Mouse (Mus musculus) heart, embryonic 10.5 days (tissue): Measurements from ENCODE around the gene Minos1. TPM values are rescaled to one million over a fixed set of nuclear protein-coding genes. Genes with fewer than 3 reads are reported as not detected.

Source experiments
- DNase-seq: peaks from one replicate; pipeline ENCODE4 v3.0.0-alpha.2; 2017; ENCODE audit warnings: low spot score
- H3K27ac ChIP-seq: fragments of 300-500 bp; sonication (generic); 2 replicates; pipeline ENCODE4 v1.5.1; 2016; ENCODE audit warnings: mild to moderate bottlenecking
- H3K27me3 ChIP-seq: fragments of 300-500 bp; sonication (generic); 2 replicates; pipeline ENCODE4 v1.6.1; 2016; ENCODE audit warnings: mild to moderate bottlenecking; ENCODE audit not compliant: poor library complexity, insufficient read depth, severe bottlenecking
- H3K36me3 ChIP-seq: fragments of 300-500 bp; sonication (generic); 2 replicates; pipeline ENCODE4 v1.6.1; 2016; ENCODE audit warnings: mild to moderate bottlenecking, moderate library complexity
- H3K4me1 ChIP-seq: fragments of 300-500 bp; sonication (generic); 2 replicates; pipeline ENCODE4 v1.6.1; 2016; ENCODE audit warnings: mild to moderate bottlenecking
- H3K4me3 ChIP-seq: fragments of 300-500 bp; sonication (generic); 2 replicates; pipeline ENCODE4 v1.5.1; 2016; ENCODE audit warnings: mild to moderate bottlenecking, moderate library complexity
- H3K9me3 ChIP-seq: fragments of 300-500 bp; sonication (generic); 2 replicates; pipeline ENCODE4 v1.6.1; 2016; ENCODE audit warnings: mild to moderate bottlenecking, moderate library complexity
- WGBS: fragments of 180-500 bp; shearing (Covaris S2); methylation state at CpG from one replicate; pipeline ENCODE4 v1.1.7; 2016; 5-methylcytosine and 5-hydroxymethylcytosine counted together
- polyA plus RNA-seq: library from polyadenylated mRNA; unstranded; fragments of >200 nt; fragmentation: Nextera tagmentation; extraction: Ambion mirVana; gene quantifications from 2 replicates; pipeline ENCODE4 v1.2.1, GENCODE M21; 2016

Minos1 gene
- polyA plus RNA-seq, 1 experiment from 2014 or later: 532 TPM

GRCm38 (mm10) chr4:139086984-139087383, 43.9 kb downstream of the Minos1 start:
- 61% methylated on average over 4 of the region's 4 CpGs for WGBS
- Histone ChIP-seq H3K4me1 (peaks cover 35% of the 10 kb centered on the region), H3K4me3 (no peak overlapping the region), H3K36me3 (no peaks in the 10 kb centered on the region), H3K9me3 (no peaks in the 10 kb centered on the region), H3K27ac (peak overlapping the region; percentile 13; the same call in 1 of the 2 replicates), H3K27me3 (peaks cover 70% of the 10 kb centered on the region)
- no peak for DNase-seq

GRCm38 (mm10) chr4:139086037-139086436, 44.9 kb downstream of the Minos1 start:
- no peaks in the 10 kb centered on the region for H3K9me3 ChIP-seq
- H3K27me3 ChIP-seq: peaks cover 67% of the 10 kb centered on the region
- no peak overlapping the region for H3K4me3 ChIP-seq
- H3K27ac ChIP-seq: no peak overlapping the region
- peak; percentile 85 for DNase-seq
- peaks cover 26% of the 10 kb centered on the region for H3K4me1 ChIP-seq
- H3K36me3 ChIP-seq: no peaks in the 10 kb centered on the region
- WGBS: 24% methylated on average over 5 of the region's 5 CpGs

GRCm38 (mm10) chr4:139085337-139085736, 45.6 kb downstream of the Minos1 start:
- Histone ChIP-seq H3K9me3 (no peaks in the 10 kb centered on the region), H3K4me1 (peaks cover 20% of the 10 kb centered on the region), H3K27ac (no peak overlapping the region), H3K4me3 (no peak overlapping the region), H3K36me3 (no peaks in the 10 kb centered on the region), H3K27me3 (peaks cover 62% of the 10 kb centered on the region)
- 57% methylated on average over 11 of the region's 11 CpGs for WGBS
- no peak for DNase-seq

GRCm38 (mm10) chr4:139082790-139083564, 47.9 kb downstream of the Minos1 start:
- Histone ChIP-seq H3K4me1 (peaks cover 14% of the 10 kb centered on the region), H3K27ac (no peak overlapping the region)
- no peak for DNase-seq

GRCm38 (mm10) chr4:139081270-139081931, 49.5 kb downstream of the Minos1 start:
- DNase-seq: no peak
- peaks cover 14% of the 10 kb centered on the region for H3K4me1 ChIP-seq
- H3K27ac ChIP-seq: no peak overlapping the region
- WGBS: 70% methylated on average over 18 of the region's 18 CpGs
- no peak overlapping the region for H3K4me3 ChIP-seq
- no peaks in the 10 kb centered on the region for H3K9me3 ChIP-seq
- H3K27me3 ChIP-seq: peaks cover 44% of the 10 kb centered on the region
- H3K36me3 ChIP-seq: no peaks in the 10 kb centered on the region

More at GRCm38 (mm10) chr4:139082790-139083564, 47.9 kb downstream of the Minos1 start:
- no peaks in the 10 kb centered on the region for H3K9me3 ChIP-seq
- no peaks in the 10 kb centered on the region for H3K36me3 ChIP-seq
- 0 out of 2 replicates have a peak overlapping the region, but pooled peaks have one; percentile 2 for H3K4me3 ChIP-seq
- 48% methylated on average over 12 of the region's 12 CpGs for WGBS
- H3K27me3 ChIP-seq: peaks cover 43% of the 10 kb centered on the region

GRCm38 (mm10) chr4:139080259-139080658, 50.7 kb downstream of the Minos1 start:
- DNase-seq: no peak
- Histone ChIP-seq H3K36me3 (no peaks in the 10 kb centered on the region), H3K27me3 (peaks cover 53% of the 10 kb centered on the region), H3K9me3 (no peaks in the 10 kb centered on the region), H3K27ac (no peak overlapping the region), H3K4me3 (no peak overlapping the region), H3K4me1 (peaks cover 17% of the 10 kb centered on the region)
- WGBS: 84% methylated on average over 7 of the region's 7 CpGs

- no peak for DNase-seq
- H3K27ac ChIP-seq: no peak overlapping the region
- WGBS: 81% methylated on average over 11 of the region's 11 CpGs
- no peaks in the 10 kb centered on the region for H3K9me3 ChIP-seq
- H3K27me3 ChIP-seq: peaks cover 53% of the 10 kb centered on the region
- H3K4me3 ChIP-seq: no peak overlapping the region
- H3K36me3 ChIP-seq: no peaks in the 10 kb centered on the region
- peaks cover 26% of the 10 kb centered on the region for H3K4me1 ChIP-seq
Observed at GRCm38 (mm10) chr4:139079439-139079838, 51.5 kb downstream of the Minos1 start.

GRCm38 (mm10) chr4:139078726-139079125, 52.2 kb downstream of the Minos1 start:
- no peak overlapping the region for H3K27ac ChIP-seq
- DNase-seq: no peak
- WGBS: 23% methylated on average over 4 of the region's 4 CpGs
- H3K9me3 ChIP-seq: no peaks in the 10 kb centered on the region
- peaks cover 31% of the 10 kb centered on the region for H3K4me1 ChIP-seq
- H3K4me3 ChIP-seq: no peak overlapping the region
- H3K27me3 ChIP-seq: peaks cover 53% of the 10 kb centered on the region
- H3K36me3 ChIP-seq: no peaks in the 10 kb centered on the region

GRCm38 (mm10) chr4:139078313-139078712, 52.6 kb downstream of the Minos1 start:
- H3K27ac ChIP-seq: no peak overlapping the region
- no peak overlapping the region for H3K4me3 ChIP-seq
- peaks cover 29% of the 10 kb centered on the region for H3K4me1 ChIP-seq
- WGBS: 34% methylated on average over 2 of the region's 2 CpGs
- no peaks in the 10 kb centered on the region for H3K9me3 ChIP-seq
- H3K27me3 ChIP-seq: peaks cover 57% of the 10 kb centered on the region
- DNase-seq: no peak
- no peaks in the 10 kb centered on the region for H3K36me3 ChIP-seq

- H3K27me3 ChIP-seq: peaks cover 73% of the 10 kb centered on the region
- no peak overlapping the region for H3K27ac ChIP-seq
- H3K9me3 ChIP-seq: no peaks in the 10 kb centered on the region
- no peaks in the 10 kb centered on the region for H3K36me3 ChIP-seq
- 11% methylated on average over 5 of the region's 5 CpGs for WGBS
- peak overlapping the region; percentile 67 for H3K4me3 ChIP-seq
- DNase-seq: no peak
- H3K4me1 ChIP-seq: peaks cover 17% of the 10 kb centered on the region
Observed at GRCm38 (mm10) chr4:139075915-139076314, 55.0 kb downstream of the Minos1 start.

GRCm38 (mm10) chr4:139075041-139075711, 55.7 kb downstream of the Minos1 start, which contains the start of gene Htr6:
Gene Htr6 (minus strand): TSS chr4:139075570.
- Histone ChIP-seq H3K36me3 (no peaks in the 10 kb centered on the region), H3K27ac (peak within 1 kb of the TSS; percentile 5; the same call in 1 of the 2 replicates), H3K4me1 (peaks cover 17% of the 10 kb centered on the region), H3K27me3 (peaks cover 78% of the 10 kb centered on the region), H3K9me3 (no peaks in the 10 kb centered on the region), H3K4me3 (peak within 1 kb of the TSS; percentile 67)
- under 1% methylated on average over 74 of the region's 77 CpGs for WGBS
- DNase-seq: no peak

GRCm38 (mm10) chr4:139074060-139074459, 56.9 kb downstream of the Minos1 start:
- DNase-seq: no peak
- Histone ChIP-seq H3K4me1 (peaks cover 17% of the 10 kb centered on the region), H3K27ac (no peak overlapping the region), H3K27me3 (peaks cover 89% of the 10 kb centered on the region), H3K4me3 (peak overlapping the region; percentile 67), H3K36me3 (no peaks in the 10 kb centered on the region), H3K9me3 (no peaks in the 10 kb centered on the region)
- WGBS: 14% methylated on average over 29 of the region's 29 CpGs

- WGBS: 34% methylated on average over 4 of the region's 4 CpGs
- peaks cover 66% of the 10 kb centered on the region for H3K27me3 ChIP-seq
Observed at GRCm38 (mm10) chr4:139068287-139068686, 62.6 kb downstream of the Minos1 start.

More at GRCm38 (mm10) chr4:139068287-139068686, 62.6 kb downstream of the Minos1 start:
- no peak for DNase-seq
- H3K9me3 ChIP-seq: no peaks in the 10 kb centered on the region
- no peak overlapping the region for H3K4me3 ChIP-seq
- no peaks in the 10 kb centered on the region for H3K36me3 ChIP-seq
- H3K27ac ChIP-seq: no peak overlapping the region
- no peaks in the 10 kb centered on the region for H3K4me1 ChIP-seq
